Mouse (Mus musculus) adipocyte (in vitro differentiated cells): Measurements from ENCODE around the gene Apom.

Source experiments
- DNase-seq: peaks from one replicate; pipeline ENCODE4 v3.0.0-alpha.2; 2016; ENCODE audit warnings: low spot score

Gene Apom

GRCm38 (mm10) chr17:35158850-35159593 is 27.2 kb upstream of the Apom start:
- DNase-seq: no peak

- DNase-seq: no peak
Observed at GRCm38 (mm10) chr17:35157661-35158175, 25.9 kb upstream of the Apom start.

DNA sequence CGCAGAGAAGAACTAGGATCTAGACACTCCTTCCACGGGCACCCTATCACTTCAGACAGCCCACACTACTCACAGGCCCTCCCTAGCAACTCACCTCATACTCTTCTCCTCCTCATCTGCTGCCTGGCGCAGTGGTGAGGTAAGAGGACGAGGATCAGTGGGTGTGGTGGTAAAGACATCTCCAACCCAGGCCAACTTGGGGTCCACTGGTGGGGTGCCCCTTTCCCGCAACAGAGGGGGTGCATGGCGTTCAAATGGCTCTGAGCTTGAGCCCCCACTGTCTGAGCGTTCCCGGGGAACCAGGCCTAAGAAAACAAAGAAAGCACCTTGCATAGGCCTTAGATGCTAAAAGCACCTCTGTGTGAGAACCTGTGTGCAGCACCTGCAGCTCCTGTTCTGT is 25.4 kb upstream of the Apom start:
- DNase-seq: no peak

GRCm38 (mm10) chr17:35156461-35157200 is 24.8 kb upstream of the Apom start:
- no peak for DNase-seq

- no peak for DNase-seq
Observed at GRCm38 (mm10) chr17:35155451-35155850, 23.6 kb upstream of the Apom start.

GRCm38 (mm10) chr17:35154616-35155015 is 22.8 kb upstream of the Apom start:
- DNase-seq: no peak

GRCm38 (mm10) chr17:35153931-35154330 is 22.1 kb upstream of the Apom start:
- DNase-seq: no peak

DNA sequence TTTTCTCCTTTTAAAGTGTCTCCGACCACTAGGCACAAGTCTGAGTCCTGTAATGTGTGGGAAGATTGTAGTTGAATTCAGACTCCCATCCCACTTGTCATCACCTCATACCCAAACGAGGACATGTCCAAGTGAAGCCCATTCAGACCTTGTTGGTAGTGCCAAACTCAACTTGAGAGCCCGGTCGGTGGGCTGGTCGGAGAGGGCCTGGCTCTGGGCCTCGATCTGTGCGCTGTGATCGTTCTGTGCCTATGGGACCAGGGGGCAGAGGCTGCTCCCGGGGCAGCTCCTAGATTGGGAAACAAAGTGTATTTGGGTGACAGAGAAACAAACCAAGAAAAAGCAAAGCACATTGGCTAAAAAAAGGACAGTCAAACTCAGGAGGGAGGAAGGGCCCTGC is 21.2 kb upstream of the Apom start:
- no peak for DNase-seq

DNA sequence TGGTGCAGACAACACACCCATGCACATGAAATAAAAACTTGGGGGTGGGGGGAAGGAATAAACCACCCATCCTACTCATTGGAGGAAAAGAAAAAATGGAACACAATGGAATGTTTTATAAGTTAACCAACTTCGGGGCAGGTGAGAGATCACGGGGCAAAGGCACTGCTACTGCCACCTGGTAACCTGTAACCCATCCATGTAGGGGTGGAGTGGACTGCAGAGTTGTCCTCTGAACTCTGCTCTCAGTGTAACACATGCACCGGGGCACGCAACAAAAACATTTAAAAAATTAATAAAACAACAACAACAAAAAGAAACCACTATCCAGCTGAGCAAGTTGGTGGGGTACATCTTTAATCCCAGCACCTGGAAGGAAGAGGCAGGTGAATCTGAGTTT is 20.3 kb upstream of the Apom start:
- DNase-seq: no peak

- peak; percentile 81 for DNase-seq
Observed at GRCm38 (mm10) chr17:35147922-35148639, 16.2 kb upstream of the Apom start.

GRCm38 (mm10) chr17:35147348-35147747 is 15.5 kb upstream of the Apom start:
- DNase-seq: no peak

GRCm38 (mm10) chr17:35146139-35146538 is 14.3 kb upstream of the Apom start:
- no peak for DNase-seq

- peak; percentile 66 for DNase-seq
Observed at GRCm38 (mm10) chr17:35141971-35142370, 10.1 kb upstream of the Apom start.

- DNase-seq: no peak
Observed at GRCm38 (mm10) chr17:35140490-35140996, 8.7 kb upstream of the Apom start.

DNA sequence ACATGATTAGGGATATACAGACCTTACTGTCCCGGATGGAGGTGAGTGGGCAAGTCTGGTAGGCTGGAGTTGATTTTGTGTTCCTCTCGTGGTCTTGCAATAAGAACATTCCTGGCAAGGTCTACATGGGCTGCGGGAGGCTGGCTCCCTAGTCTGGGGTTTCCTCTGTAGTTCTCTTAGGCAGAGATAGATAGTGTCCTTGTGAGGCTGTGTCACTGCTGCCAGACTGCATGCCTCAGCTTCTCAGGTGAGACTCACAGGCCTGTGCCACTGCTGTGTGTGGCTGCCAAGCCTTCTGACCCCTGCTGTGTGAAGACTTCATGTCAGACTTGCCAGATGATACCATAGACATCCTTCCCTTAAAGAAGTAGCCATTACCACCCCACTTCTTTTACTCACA is 7.4 kb upstream of the Apom start:
- no peak for DNase-seq

DNA sequence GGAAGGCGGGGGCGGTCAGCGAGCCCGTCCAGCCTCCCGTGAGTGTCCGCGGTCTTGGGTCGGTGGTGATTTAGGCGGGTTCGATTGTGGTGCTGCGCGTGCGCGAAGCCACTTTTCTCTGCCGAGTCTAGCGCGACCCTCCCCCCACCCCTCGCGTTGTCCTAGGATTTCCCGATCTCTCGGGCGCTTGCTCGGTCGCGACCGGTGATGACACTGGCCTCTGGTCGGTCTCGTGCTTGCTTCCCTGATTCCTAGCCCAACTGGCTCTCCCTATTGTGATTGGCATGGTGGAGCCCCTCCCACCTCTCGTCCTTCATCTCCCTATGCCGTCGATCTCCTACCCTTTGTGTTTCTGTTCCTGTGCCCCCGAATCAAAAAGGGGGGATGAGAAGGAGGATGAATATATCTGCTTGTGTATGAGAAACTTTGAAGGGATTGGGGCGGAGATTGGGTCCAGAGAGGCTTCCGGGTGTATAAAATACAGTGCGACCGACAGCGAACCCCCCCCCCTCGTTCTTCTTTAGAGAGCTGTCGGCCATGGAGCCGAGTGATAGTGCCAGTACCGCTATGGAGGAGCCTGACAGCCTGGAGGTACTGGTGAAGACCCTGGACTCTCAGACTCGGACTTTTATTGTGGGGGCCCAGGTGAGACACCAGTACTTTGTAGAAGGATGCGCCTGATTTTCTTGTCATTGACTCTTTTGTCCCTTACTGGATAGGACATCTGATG is 3.9 kb upstream of the Apom start:
- peak; percentile 93 for DNase-seq

DNA sequence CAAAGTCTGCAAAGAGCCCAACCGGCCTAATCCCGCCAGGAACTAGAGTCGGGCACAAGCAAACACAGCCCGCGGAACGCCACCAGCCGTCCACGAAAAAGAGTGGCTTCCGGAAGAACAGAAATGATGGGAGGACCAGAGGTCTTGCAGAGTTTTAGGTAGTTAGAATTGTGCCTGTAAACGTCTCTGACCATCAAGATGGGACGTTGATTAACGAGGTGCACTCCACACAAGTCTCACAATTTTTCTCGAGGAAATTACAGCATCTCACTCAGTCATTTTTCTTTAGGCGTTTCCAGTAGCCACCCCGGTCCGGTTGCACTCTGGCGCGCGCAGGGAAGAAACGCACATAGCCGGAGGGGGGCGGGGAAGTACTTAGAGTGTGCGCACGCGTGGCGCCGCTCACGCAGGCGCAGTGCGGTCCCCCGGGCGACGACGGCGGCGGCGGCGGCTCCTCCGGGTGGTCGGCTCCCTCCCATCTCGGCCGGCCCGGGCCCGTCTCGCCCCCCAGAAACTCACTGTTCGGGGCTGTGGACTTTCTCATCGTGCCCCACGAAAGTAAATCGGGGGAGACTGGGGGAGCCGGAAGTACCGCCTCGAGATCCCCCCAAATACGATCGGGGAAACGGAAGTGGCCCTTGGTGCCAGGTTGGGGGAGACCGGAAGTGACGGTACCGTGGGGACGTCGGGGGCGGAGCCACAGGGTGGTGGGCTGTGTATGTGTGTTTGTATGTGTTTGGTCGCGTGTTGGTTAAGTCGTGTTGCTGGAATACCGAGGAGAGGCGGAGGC is 3.1 kb upstream of the Apom start, which contains the start of gene Bag6:
Gene Bag6 (plus strand): TSS at position 378 of the 790 bp plus-strand sequence.
- DNase-seq: peak; percentile 97

GRCm38 (mm10) chr17:35133517-35133916 is 1.7 kb upstream of the Apom start:
- no peak for DNase-seq

DNA sequence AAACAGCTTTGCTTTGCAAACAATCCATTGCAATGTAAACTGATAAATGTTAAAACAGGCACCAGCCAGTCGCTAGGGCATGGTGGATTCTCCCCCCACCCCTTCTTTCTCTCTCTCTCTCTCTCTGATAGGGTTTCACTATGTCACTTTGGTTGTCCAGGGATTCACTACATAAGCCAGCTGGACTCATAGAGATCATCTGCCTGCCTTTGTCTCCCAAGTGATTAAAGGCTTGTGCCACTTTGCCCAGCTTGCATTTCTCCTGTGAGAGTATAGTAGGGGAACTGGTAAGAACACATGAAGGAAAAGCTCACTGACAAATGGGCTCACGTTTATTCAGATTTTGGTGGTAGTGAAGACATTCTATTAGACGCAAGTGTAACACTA is 317 bp upstream of the Apom start:
- DNase-seq: no peak

- no peak for DNase-seq
Observed at GRCm38 (mm10) chr17:35131038-35131437, 812 bp downstream of the Apom start.

DNA sequence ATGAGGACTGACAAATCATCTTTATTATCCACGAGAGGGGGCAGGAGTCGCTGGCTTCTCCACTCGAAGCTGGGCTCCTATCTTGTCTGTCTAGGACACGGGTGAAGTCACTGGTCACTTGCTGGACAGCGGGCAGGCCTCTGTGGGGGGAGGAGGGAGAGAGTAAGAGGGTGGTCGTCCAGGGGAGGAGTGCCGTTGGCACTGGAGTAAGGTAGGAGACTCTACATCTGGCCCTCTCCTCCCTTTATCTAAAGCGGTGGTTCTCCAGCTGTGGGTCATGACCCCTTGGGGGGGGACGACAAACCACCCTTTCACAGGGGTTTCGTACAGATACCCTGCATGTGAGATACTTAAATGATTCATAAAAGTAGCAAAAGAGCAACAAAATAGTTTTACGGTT is 2.9 kb downstream of the Apom start:
- DNase-seq: no peak
